Mouse (Mus musculus): ENCODE measurements at regions not wholly inside any gene's neighbourhood (a gene's known extent, or its start where the extent isn't known, plus 50 kb on each side); places are given as distances from the start of the nearest gene placed in this dataset.

DNA sequence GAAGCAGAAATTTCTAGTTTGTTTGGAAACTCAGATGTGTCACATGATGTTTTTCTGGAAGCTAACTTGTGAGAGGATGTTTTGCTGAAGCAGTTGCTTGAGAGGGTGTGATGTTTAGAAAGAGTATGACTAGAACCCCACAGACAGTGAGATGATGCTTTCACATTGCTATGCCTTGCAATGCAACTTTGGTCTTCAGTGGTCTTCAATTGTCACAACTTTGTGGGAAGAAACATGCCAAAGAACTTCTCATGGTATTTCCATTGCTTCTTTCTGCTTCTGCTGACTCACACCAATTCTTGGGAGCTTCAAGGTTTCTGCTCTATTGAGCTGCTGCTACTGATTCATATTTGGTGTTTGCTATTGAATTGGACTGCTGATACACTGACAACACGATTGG is 365.3 kb upstream of the Tmem229a start:
- no peak for ATAC-seq

DNA sequence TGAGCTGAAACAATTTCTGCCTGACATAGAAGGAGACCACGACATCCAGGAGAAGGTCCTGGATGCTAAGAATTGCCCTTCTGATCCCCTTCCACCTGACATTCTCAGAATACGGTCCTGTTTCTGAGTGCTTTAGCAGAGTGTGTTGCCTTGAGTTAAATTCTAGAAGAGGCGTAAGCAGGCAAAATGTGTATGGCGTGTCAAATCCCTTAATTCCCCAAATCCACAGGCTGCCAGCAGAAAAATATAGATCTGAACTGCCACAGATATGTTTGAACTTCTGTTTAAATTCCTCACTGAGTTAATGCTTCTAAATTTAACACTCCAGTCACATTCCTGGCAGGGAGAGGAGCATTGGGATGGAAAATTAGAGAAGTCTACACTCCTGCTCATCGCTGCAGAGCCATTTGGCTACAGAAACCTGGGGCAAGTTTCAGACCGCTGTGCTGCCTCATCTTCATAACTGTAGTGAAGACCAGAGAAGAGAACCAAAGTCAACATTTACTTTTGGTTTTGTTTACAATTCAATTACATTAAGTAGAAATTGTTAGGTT is 364.3 kb upstream of the Tmem229a start:
- H3K4me3 ChIP-seq (ENCODE audit: low read depth, low read length) = no peak overlapping the region
- no peak overlapping the region for H3K27ac ChIP-seq (ENCODE audit: low read length)
- no peak overlapping the region for H3K4me2 ChIP-seq (ENCODE audit: low read length)
- 80% methylated on average over 6 of the region's 6 CpGs for WGBS
- no peak for ATAC-seq
- H3K36me3 ChIP-seq (ENCODE audit: control insufficient read depth, insufficient read depth, low read length) = no peaks in the 10 kb centered on the region
- H3K9ac ChIP-seq (ENCODE audit: low read depth, low read length) = no peak overlapping the region
- H3K27me3 ChIP-seq (ENCODE audit: control insufficient read depth, insufficient read depth, low read depth, low read length) = no peaks in the 10 kb centered on the region
- no peaks in the 10 kb centered on the region for H3K4me1 ChIP-seq (ENCODE audit: control insufficient read depth, insufficient read depth, low read length)
- H3K9me3 ChIP-seq (replicated peaks; ENCODE audit: control insufficient read depth, low read length, poor library complexity, severe bottlenecking) = no peaks in the 10 kb centered on the region

More for the DNA sequence above, 365.3 kb upstream of the Tmem229a start:
- 65% methylated on average over 1 of the region's 1 CpGs for WGBS
- no peak overlapping the region for H3K4me3 ChIP-seq (ENCODE audit: low read depth, low read length)
- no peaks in the 10 kb centered on the region for H3K36me3 ChIP-seq (ENCODE audit: control insufficient read depth, insufficient read depth, low read length)
- no peak overlapping the region for H3K4me2 ChIP-seq (ENCODE audit: low read length)
- H3K4me1 ChIP-seq (ENCODE audit: control insufficient read depth, insufficient read depth, low read length) = no peaks in the 10 kb centered on the region
- H3K27ac ChIP-seq (ENCODE audit: low read length) = no peak overlapping the region
- H3K9me3 ChIP-seq (replicated peaks; ENCODE audit: control insufficient read depth, low read length, poor library complexity, severe bottlenecking) = no peaks in the 10 kb centered on the region
- H3K27me3 ChIP-seq (ENCODE audit: control insufficient read depth, insufficient read depth, low read depth, low read length) = no peaks in the 10 kb centered on the region
- H3K9ac ChIP-seq (ENCODE audit: low read depth, low read length) = no peak overlapping the region

DNA sequence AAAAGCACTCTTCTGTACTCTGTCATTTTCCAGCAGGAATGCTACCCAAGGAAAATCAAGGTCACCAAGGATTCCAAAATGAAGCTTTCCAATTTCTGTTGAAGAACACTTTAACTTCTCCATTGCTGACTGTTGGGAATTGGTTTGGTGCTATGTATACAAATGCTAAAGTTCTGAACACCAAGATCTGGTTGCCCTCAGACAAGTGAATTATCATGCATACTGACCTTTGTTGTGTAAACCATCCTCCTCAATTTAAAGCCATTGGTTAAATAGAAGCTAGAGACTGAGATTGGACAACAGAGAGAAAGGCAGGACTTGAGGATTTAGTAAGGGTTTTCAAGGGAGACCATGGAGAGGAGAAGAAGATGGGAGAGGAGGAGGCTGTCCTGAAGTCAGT is 351.4 kb upstream of the Tmem229a start:
- Histone ChIP-seq H3K9ac (ENCODE audit: low read depth, low read length) (no peak overlapping the region), H3K9me3 (replicated peaks; ENCODE audit: control insufficient read depth, low read length, poor library complexity, severe bottlenecking) (no peaks in the 10 kb centered on the region), H3K27me3 (ENCODE audit: control insufficient read depth, insufficient read depth, low read depth, low read length) (no peaks in the 10 kb centered on the region), H3K4me2 (ENCODE audit: low read length) (no peak overlapping the region), H3K4me1 (ENCODE audit: control insufficient read depth, insufficient read depth, low read length) (no peaks in the 10 kb centered on the region), H3K36me3 (ENCODE audit: control insufficient read depth, insufficient read depth, low read length) (no peaks in the 10 kb centered on the region), H3K4me3 (ENCODE audit: low read depth, low read length) (no peak overlapping the region), H3K27ac (ENCODE audit: low read length) (no peak overlapping the region)
- no peak for ATAC-seq

DNA sequence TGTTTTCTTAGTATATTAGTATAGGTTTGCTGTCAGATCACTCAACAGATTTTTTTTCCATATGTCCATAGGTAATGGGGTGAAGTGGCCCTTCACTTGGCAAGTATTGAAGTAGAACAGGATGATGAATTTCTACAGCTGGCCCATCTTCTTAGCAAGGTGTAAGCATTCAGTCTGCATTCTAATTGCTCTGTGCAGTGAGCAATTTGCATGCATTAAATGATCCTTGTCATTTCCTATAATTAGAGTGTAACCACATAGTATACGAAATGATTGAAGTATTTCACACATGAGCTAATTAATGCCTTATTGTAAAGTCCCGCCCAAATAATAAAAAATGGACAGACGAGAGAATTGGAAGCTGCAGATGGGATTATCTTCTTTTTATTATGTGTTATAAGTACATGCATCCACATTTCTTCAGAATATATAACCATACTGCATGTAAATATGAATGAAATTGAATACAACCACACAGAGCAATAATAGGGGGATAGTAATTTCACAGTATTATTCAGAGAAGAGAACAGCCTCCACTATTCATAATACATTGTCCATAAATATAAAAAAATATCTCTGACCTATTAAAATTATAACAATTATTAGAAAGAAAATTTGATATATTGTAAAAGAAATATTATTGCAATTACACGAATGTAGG is 348.9 kb upstream of the Tmem229a start:
- no peaks in the 10 kb centered on the region for H3K4me1 ChIP-seq (ENCODE audit: control insufficient read depth, insufficient read depth, low read length)
- no peaks in the 10 kb centered on the region for H3K36me3 ChIP-seq (ENCODE audit: control insufficient read depth, insufficient read depth, low read length)
- WGBS = 72% methylated on average over 4 of the region's 4 CpGs
- no peak overlapping the region for H3K27ac ChIP-seq (ENCODE audit: low read length)
- H3K9ac ChIP-seq (ENCODE audit: low read depth, low read length) = no peak overlapping the region
- H3K4me2 ChIP-seq (ENCODE audit: low read length) = no peak overlapping the region
- H3K9me3 ChIP-seq (replicated peaks; ENCODE audit: control insufficient read depth, low read length, poor library complexity, severe bottlenecking) = no peaks in the 10 kb centered on the region
- no peaks in the 10 kb centered on the region for H3K27me3 ChIP-seq (ENCODE audit: control insufficient read depth, insufficient read depth, low read depth, low read length)
- H3K4me3 ChIP-seq (ENCODE audit: low read depth, low read length) = no peak overlapping the region
- ATAC-seq = no peak

DNA sequence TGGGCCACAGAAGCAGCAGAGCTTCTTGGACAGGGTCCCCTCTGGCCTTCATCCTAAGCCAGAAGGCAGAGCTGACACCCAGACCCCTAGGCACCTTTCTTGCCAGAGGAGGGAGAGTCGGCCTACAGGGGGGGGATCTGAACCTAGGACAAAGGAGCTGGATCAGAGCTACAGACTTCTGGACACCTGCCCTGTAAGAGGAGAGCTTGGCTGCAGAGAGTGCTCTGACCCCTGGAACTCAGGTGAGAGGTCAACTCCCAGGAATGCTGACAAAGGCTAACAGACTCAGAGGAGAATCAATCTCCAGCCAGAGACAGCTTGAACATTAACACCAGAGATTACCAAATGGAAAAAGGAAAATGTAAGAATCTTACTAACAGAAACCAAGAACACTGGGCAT is 335.5 kb upstream of the Tmem229a start:
- no peaks in the 10 kb centered on the region for H3K4me1 ChIP-seq (ENCODE audit: control insufficient read depth, insufficient read depth, low read length)
- no peak overlapping the region for H3K4me3 ChIP-seq (ENCODE audit: low read depth, low read length)
- no peaks in the 10 kb centered on the region for H3K9me3 ChIP-seq (replicated peaks; ENCODE audit: control insufficient read depth, low read length, poor library complexity, severe bottlenecking)
- no peaks in the 10 kb centered on the region for H3K36me3 ChIP-seq (ENCODE audit: control insufficient read depth, insufficient read depth, low read length)
- no peak overlapping the region for H3K27ac ChIP-seq (ENCODE audit: low read length)
- H3K9ac ChIP-seq (ENCODE audit: low read depth, low read length) = no peak overlapping the region
- H3K27me3 ChIP-seq (ENCODE audit: control insufficient read depth, insufficient read depth, low read depth, low read length) = no peaks in the 10 kb centered on the region
- H3K4me2 ChIP-seq (ENCODE audit: low read length) = no peak overlapping the region
- ATAC-seq = no peak
- WGBS = 86% methylated on average over 1 of the region's 1 CpGs

DNA sequence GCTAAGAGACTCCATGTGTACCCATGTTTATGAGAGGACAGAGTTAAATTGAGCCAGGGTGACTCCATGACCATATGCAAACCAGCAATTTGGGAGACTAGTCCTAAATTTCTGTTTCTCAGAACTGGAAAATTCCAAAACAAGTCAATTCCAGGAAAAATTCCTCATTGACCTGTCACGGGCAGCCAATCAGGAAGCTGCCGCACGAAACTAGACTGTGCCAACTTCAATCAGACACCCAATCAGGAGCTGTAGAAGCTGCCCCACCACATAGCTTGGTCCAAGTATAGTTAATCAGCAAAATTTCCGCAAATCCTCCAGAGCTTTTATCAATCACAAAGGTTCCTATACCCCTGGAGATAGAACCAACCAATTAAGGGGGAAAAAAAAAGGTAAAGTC is 331.5 kb upstream of the Tmem229a start:
- 95% methylated on average over 4 of the region's 4 CpGs for WGBS
- Histone ChIP-seq H3K4me1 (ENCODE audit: control insufficient read depth, insufficient read depth, low read length) (no peaks in the 10 kb centered on the region), H3K4me2 (ENCODE audit: low read length) (no peak overlapping the region), H3K27me3 (ENCODE audit: control insufficient read depth, insufficient read depth, low read depth, low read length) (no peaks in the 10 kb centered on the region), H3K9me3 (replicated peaks; ENCODE audit: control insufficient read depth, low read length, poor library complexity, severe bottlenecking) (no peaks in the 10 kb centered on the region), H3K27ac (ENCODE audit: low read length) (no peak overlapping the region), H3K36me3 (ENCODE audit: control insufficient read depth, insufficient read depth, low read length) (no peaks in the 10 kb centered on the region), H3K4me3 (ENCODE audit: low read depth, low read length) (no peak overlapping the region), H3K9ac (ENCODE audit: low read depth, low read length) (no peak overlapping the region)
- ATAC-seq = no peak

DNA sequence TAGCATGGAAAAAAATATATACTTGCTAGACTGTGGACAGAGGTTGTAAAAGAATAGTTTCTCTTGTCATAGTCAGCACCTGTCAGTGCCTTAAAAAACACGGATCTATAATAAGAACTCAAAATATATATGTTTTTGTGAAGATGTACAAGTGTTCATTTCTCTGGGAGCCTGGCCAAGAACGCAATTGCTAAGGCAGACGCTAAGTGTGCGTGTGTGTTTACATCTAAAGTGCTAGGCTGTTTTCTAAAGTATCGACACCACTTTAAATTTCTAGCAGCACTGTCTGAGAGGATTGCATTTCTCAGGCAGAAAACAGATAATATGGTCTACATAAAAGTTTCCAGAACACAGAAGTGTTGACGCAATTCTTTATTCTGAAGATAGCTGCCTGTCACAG is 330.2 kb upstream of the Tmem229a start:
- WGBS = 85% methylated on average over 6 of the region's 6 CpGs
- H3K9ac ChIP-seq (ENCODE audit: low read depth, low read length) = no peak overlapping the region
- no peak overlapping the region for H3K4me2 ChIP-seq (ENCODE audit: low read length)
- no peaks in the 10 kb centered on the region for H3K4me1 ChIP-seq (ENCODE audit: control insufficient read depth, insufficient read depth, low read length)
- no peak overlapping the region for H3K27ac ChIP-seq (ENCODE audit: low read length)
- no peaks in the 10 kb centered on the region for H3K27me3 ChIP-seq (ENCODE audit: control insufficient read depth, insufficient read depth, low read depth, low read length)
- no peak for ATAC-seq
- no peaks in the 10 kb centered on the region for H3K36me3 ChIP-seq (ENCODE audit: control insufficient read depth, insufficient read depth, low read length)
- no peak overlapping the region for H3K4me3 ChIP-seq (ENCODE audit: low read depth, low read length)
- H3K9me3 ChIP-seq (replicated peaks; ENCODE audit: control insufficient read depth, low read length, poor library complexity, severe bottlenecking) = no peaks in the 10 kb centered on the region

DNA sequence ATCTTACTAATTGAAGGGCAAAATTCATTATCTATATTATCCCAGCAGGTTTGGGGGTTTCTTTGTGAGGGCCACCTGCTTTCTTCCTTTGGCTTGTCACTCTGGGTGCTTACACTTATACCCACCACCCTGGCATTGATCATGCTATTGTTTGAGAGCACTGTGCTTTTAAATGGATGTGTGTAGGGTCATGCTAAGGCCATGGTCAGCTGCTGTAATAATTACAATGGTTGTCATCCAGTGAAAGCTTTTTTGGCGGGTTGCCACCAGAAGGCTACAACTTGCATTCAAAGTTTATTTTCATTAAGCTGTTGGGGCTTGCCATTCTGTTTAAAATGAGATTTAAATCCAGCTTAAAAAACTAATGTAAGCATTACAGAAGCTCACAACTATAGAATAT is 322.4 kb upstream of the Tmem229a start:
- Histone ChIP-seq H3K9ac (ENCODE audit: low read depth, low read length) (no peak overlapping the region), H3K4me2 (ENCODE audit: low read length) (no peak overlapping the region), H3K4me1 (ENCODE audit: control insufficient read depth, insufficient read depth, low read length) (peaks cover 12% of the 10 kb centered on the region), H3K4me3 (ENCODE audit: low read depth, low read length) (no peak overlapping the region), H3K27ac (ENCODE audit: low read length) (no peak overlapping the region), H3K36me3 (ENCODE audit: control insufficient read depth, insufficient read depth, low read length) (no peaks in the 10 kb centered on the region), H3K9me3 (replicated peaks; ENCODE audit: control insufficient read depth, low read length, poor library complexity, severe bottlenecking) (no peaks in the 10 kb centered on the region), H3K27me3 (ENCODE audit: control insufficient read depth, insufficient read depth, low read depth, low read length) (no peaks in the 10 kb centered on the region; the same call in 1 of the 2 replicates)
- WGBS = 7% methylated on average over 1 of the region's 1 CpGs
- ATAC-seq = peak; percentile 79

DNA sequence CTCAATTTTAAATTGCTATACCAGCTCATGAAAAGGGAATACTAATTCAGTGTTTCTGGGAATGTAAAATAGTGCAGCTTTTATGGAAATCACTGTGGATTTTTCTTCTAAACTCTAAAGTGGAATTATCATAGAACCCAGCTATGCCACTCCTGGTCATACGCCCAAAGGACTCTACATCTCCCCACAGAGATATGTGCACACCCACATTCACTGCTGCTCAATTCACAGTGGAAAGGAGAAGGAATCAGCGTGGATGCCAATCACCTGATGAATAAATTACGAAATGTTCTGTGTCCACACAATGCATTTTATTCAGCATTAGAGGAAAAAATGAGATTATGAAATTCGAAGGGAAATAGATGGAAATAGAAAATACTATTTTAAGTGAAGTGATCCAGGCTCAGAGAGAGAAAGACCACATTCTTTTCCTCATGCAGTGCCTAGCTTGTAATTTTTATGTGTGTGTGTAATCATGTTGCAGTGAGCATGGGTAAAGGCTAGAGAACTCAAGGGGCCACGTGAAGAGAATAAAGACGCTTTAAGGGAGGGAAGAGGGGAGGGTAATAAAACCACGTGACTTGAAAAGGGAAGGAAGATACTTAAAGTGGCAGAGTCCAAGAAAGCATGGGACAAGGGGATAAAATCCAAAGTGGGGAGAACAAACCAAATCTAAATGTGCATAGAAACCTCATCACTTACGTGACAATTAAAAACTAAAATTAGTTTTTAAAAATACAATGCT is 321.8 kb upstream of the Tmem229a start:
- no peak overlapping the region for H3K9ac ChIP-seq (ENCODE audit: low read depth, low read length)
- no peaks in the 10 kb centered on the region for H3K36me3 ChIP-seq (ENCODE audit: control insufficient read depth, insufficient read depth, low read length)
- no peak overlapping the region for H3K4me3 ChIP-seq (ENCODE audit: low read depth, low read length)
- peak; percentile 80 for ATAC-seq
- no peaks in the 10 kb centered on the region for H3K9me3 ChIP-seq (replicated peaks; ENCODE audit: control insufficient read depth, low read length, poor library complexity, severe bottlenecking)
- peaks cover 12% of the 10 kb centered on the region for H3K4me1 ChIP-seq (ENCODE audit: control insufficient read depth, insufficient read depth, low read length)
- 0 out of 2 replicates have a peak overlapping the region, but pooled peaks have one; percentile 26 for H3K27ac ChIP-seq (ENCODE audit: low read length)
- H3K27me3 ChIP-seq (ENCODE audit: control insufficient read depth, insufficient read depth, low read depth, low read length) = no peaks in the 10 kb centered on the region; the same call in 1 of the 2 replicates
- 27% methylated on average over 8 of the region's 8 CpGs for WGBS
- peak overlapping the region; percentile 18 for H3K4me2 ChIP-seq (ENCODE audit: low read length)

All from midbrain, embryonic 16.5 days (tissue).